Mouse (Mus musculus): Measurements from ENCODE around the gene Grcc10.

- TF ChIP-seq POLR2A (IDR thresholded peaks at IDR 0.05; ENCODE audit: borderline replicate concordance, insufficient read depth, low read length), result no peak
- TF ChIP-seq CTCF (IDR thresholded peaks at IDR 0.05; ENCODE audit: borderline replicate concordance, insufficient read depth, low read depth, low read length), result no peak
Measured at GRCm38 (mm10) chr6:124739231-124739796, 1.9 kb downstream of the Grcc10 start.

Measured in cerebellum, adult 2 months (tissue).